Mouse (Mus musculus): Measurements from ENCODE around the gene Marveld1. TPM values are rescaled to one million over a fixed set of nuclear protein-coding genes. Genes with fewer than 3 reads are reported as not detected.

Gene Marveld1
- polyA plus RNA-seq, 1 experiment = 52.6 TPM

- TF ChIP-seq CTCF (IDR thresholded peaks at IDR 0.05; ENCODE audit: extremely low read depth, insufficient read depth, insufficient read length, insufficient replicate concordance) = no peak
- H3K36me3 ChIP-seq (ENCODE audit: control insufficient read depth, insufficient read depth, low read length) = no peaks in the 10 kb centered on the region
- no peak overlapping the region for H3K4me3 ChIP-seq (ENCODE audit: extremely low read depth, insufficient read depth, insufficient read length)
- DNase-seq (ENCODE audit: low read depth in 1 of 2, low spot score in 2 of 2) = no peak
- H3K27me3 ChIP-seq (ENCODE audit: control insufficient read depth, insufficient read depth, low read length) = no peaks in the 10 kb centered on the region
- WGBS = 85% methylated on average over 15 of the region's 15 CpGs
- no peaks in the 10 kb centered on the region for H3K4me1 ChIP-seq (ENCODE audit: control insufficient read depth, insufficient read depth, insufficient read length)
- no peak overlapping the region for H3K27ac ChIP-seq (ENCODE audit: insufficient read depth, low read length)
These were observed 8.5 kb upstream of the Marveld1 start for GRCm38 (mm10) chr19:42138517-42139285.

- no peak for TF ChIP-seq POLR2A (IDR thresholded peaks at IDR 0.05; ENCODE audit: low read depth, low read length)
- no peaks in the 10 kb centered on the region for H3K4me1 ChIP-seq (ENCODE audit: control insufficient read depth, insufficient read depth, insufficient read length)
- H3K4me3 ChIP-seq (ENCODE audit: extremely low read depth, insufficient read depth, insufficient read length) = no peak overlapping the region
- DNase-seq (ENCODE audit: low read depth in 1 of 2, low spot score in 2 of 2) = no peak
- H3K36me3 ChIP-seq (ENCODE audit: control insufficient read depth, insufficient read depth, low read length) = no peaks in the 10 kb centered on the region
- 81% methylated on average over 5 of the region's 5 CpGs for WGBS
- no peak overlapping the region for H3K27ac ChIP-seq (ENCODE audit: insufficient read depth, low read length)
- H3K27me3 ChIP-seq (ENCODE audit: control insufficient read depth, insufficient read depth, low read length) = no peaks in the 10 kb centered on the region
These were observed 7.3 kb upstream of the Marveld1 start for GRCm38 (mm10) chr19:42139724-42140517.

DNA sequence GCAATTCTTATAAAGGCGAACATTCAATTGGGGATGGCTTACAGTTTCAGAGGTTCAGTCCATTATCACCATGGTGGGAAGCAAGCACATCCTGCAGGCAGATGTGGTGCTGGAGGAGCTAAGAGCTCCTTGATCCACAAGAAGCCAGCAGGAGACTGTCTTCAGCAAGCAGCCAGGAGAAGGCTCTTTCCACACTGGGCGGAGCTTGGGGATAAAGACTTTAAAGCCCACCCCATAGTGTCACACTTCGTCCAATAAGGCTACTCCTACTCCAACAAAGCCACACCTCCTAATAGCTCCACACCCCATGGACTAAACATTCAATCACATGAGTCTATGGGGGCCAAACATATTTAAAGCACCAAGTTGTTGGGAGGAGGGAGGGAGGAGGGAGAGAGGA lies 5.2 kb upstream of the Marveld1 start:
- Histone ChIP-seq H3K4me1 (ENCODE audit: control insufficient read depth, insufficient read depth, insufficient read length) (peaks cover 1% of the 10 kb centered on the region; the same call in 1 of the 2 replicates), H3K27me3 (ENCODE audit: control insufficient read depth, insufficient read depth, low read length) (no peaks in the 10 kb centered on the region)
- no peak for DNase-seq (ENCODE audit: low read depth in 1 of 2, low spot score in 2 of 2)

DNA sequence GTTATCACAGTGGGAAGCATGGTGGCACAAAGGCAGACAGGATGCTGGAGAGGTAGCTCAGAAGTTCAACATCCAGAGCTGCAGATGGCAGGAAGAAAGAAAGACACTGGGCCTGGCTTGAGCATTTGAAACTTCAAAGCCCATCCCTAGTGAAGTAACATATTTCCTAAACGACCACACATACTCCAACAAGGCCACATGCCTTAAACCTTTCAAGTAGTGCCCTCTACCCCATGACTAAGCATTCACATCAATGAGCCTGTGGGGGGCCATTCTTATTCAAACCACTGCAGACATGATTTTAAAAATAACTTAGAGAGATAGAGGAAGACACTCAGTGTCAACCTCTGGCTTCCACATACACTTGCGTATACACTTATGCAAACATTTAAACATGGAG lies 4.4 kb upstream of the Marveld1 start:
- Histone ChIP-seq H3K27me3 (ENCODE audit: control insufficient read depth, insufficient read depth, low read length) (peaks cover 2% of the 10 kb centered on the region; the same call in 1 of the 2 replicates), H3K4me3 (ENCODE audit: extremely low read depth, insufficient read depth, insufficient read length) (no peak overlapping the region), H3K27ac (ENCODE audit: insufficient read depth, low read length) (no peak overlapping the region), H3K4me1 (ENCODE audit: control insufficient read depth, insufficient read depth, insufficient read length) (peaks cover 5% of the 10 kb centered on the region), H3K36me3 (ENCODE audit: control insufficient read depth, insufficient read depth, low read length) (no peaks in the 10 kb centered on the region)
- TF ChIP-seq CTCF (IDR thresholded peaks at IDR 0.05; ENCODE audit: extremely low read depth, insufficient read depth, insufficient read length, insufficient replicate concordance) (no peak), POLR2A (IDR thresholded peaks at IDR 0.05; ENCODE audit: low read depth, low read length) (no peak)
- WGBS = 85% methylated on average over 2 of the region's 2 CpGs
- no peak for DNase-seq (ENCODE audit: low read depth in 1 of 2, low spot score in 2 of 2)

More for the DNA sequence above, 5.2 kb upstream of the Marveld1 start:
- no peak for TF ChIP-seq CTCF (IDR thresholded peaks at IDR 0.05; ENCODE audit: extremely low read depth, insufficient read depth, insufficient read length, insufficient replicate concordance)
- no peak for TF ChIP-seq POLR2A (IDR thresholded peaks at IDR 0.05; ENCODE audit: low read depth, low read length)
- no peak overlapping the region for H3K4me3 ChIP-seq (ENCODE audit: extremely low read depth, insufficient read depth, insufficient read length)
- H3K36me3 ChIP-seq (ENCODE audit: control insufficient read depth, insufficient read depth, low read length) = no peaks in the 10 kb centered on the region
- no peak overlapping the region for H3K27ac ChIP-seq (ENCODE audit: insufficient read depth, low read length)
- 92% methylated on average over 3 of the region's 3 CpGs for WGBS

- 49% methylated on average over 6 of the region's 6 CpGs for WGBS
- Histone ChIP-seq H3K27me3 (ENCODE audit: control insufficient read depth, insufficient read depth, low read length) (peaks cover 7% of the 10 kb centered on the region), H3K4me3 (ENCODE audit: extremely low read depth, insufficient read depth, insufficient read length) (no peak overlapping the region), H3K27ac (ENCODE audit: insufficient read depth, low read length) (no peak overlapping the region), H3K36me3 (ENCODE audit: control insufficient read depth, insufficient read depth, low read length) (no peaks in the 10 kb centered on the region), H3K4me1 (ENCODE audit: control insufficient read depth, insufficient read depth, insufficient read length) (peaks cover 12% of the 10 kb centered on the region)
- peak in 1 of 2 experiments; percentile 23 for DNase-seq (ENCODE audit: low read depth in 1 of 2, low spot score in 2 of 2)
- TF ChIP-seq POLR2A (IDR thresholded peaks at IDR 0.05; ENCODE audit: low read depth, low read length) (no peak), CTCF (IDR thresholded peaks at IDR 0.05; ENCODE audit: extremely low read depth, insufficient read depth, insufficient read length, insufficient replicate concordance) (no peak)
These were observed 3.1 kb upstream of the Marveld1 start for GRCm38 (mm10) chr19:42144067-42144466.

DNA sequence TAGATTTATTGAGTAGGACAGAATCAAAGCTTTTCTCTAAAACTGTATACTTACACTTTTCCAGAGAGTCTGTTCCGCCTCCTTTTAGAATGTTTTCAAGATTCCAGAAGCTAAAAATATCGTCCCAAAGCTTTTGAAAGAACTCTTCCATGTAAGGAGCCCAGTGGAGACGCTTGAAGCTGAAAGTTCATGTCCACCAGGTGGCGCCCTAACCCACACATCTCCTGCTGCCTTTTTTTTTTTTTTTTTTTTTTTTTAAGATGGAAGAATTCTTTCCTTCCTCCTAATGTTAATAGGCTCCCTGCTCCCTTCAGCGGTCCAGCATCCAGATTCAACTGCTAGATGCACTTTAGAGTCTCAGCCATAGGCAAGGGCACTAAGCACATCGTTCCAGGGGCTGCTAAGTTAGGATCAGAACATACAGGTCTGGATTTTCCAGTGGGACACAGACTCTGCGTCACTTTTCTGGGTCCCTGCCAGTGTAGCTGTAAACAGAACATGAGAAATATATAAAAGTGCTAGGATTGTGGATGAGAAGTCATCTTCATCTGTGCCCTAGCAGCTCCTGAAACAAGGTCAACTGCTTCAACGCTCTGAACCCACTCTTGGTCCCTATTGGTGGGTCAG lies 2.5 kb upstream of the Marveld1 start:
- H3K4me3 ChIP-seq (ENCODE audit: extremely low read depth, insufficient read depth, insufficient read length) = no peak overlapping the region
- peak; percentile 60; the same call in 1 of the 2 replicates for TF ChIP-seq CTCF (IDR thresholded peaks at IDR 0.05; ENCODE audit: extremely low read depth, insufficient read depth, insufficient read length, insufficient replicate concordance)
- TF ChIP-seq POLR2A (IDR thresholded peaks at IDR 0.05; ENCODE audit: low read depth, low read length) = no peak
- H3K4me1 ChIP-seq (ENCODE audit: control insufficient read depth, insufficient read depth, insufficient read length) = peaks cover 12% of the 10 kb centered on the region
- no peak overlapping the region for H3K27ac ChIP-seq (ENCODE audit: insufficient read depth, low read length)
- peak; percentile 52 to 72 for DNase-seq (ENCODE audit: low read depth in 1 of 2, low spot score in 2 of 2)
- peaks cover 7% of the 10 kb centered on the region for H3K27me3 ChIP-seq (ENCODE audit: control insufficient read depth, insufficient read depth, low read length)
- WGBS = 37% methylated on average over 8 of the region's 8 CpGs
- no peaks in the 10 kb centered on the region for H3K36me3 ChIP-seq (ENCODE audit: control insufficient read depth, insufficient read depth, low read length)
